Mouse (Mus musculus) spleen, postnatal 14 days (tissue): ENCODE results near the gene Rhod.
A peak's percentile ranks its signal among the peaks of the same experiment; 100 is the strongest.

ENCODE experiments used
- DNase-seq, 2 experiments: peaks; one replicate each; pipeline ENCODE4 v3.0.0; 2021 to 2022; ENCODE audit warnings: low spot score in 2 of 2

Rhod gene

GRCm38 (mm10) chr19:4450666-4451065, 11.4 kb upstream of the Rhod start:
- DNase-seq: no peak

DNA sequence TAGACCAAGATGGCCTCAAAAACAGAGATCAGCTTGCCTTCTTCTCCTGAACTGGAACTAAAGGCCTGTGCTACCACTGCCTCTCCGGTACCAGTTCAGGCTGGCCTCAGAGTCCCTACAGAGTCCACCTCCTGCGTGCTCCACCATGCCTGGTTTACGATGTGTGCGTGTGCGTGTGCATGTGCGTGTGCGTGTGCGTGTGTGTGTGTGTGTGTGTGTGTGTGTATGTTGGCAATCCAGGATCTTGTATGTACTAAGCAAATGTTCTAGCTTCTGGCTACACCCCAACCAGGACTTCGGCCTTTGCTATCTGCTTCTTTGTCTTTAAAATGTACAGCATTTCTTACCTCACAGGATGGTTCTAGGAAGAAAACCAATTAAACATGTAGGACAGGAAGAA, 10.0 kb upstream of the Rhod start:
- DNase-seq: no peak

DNA sequence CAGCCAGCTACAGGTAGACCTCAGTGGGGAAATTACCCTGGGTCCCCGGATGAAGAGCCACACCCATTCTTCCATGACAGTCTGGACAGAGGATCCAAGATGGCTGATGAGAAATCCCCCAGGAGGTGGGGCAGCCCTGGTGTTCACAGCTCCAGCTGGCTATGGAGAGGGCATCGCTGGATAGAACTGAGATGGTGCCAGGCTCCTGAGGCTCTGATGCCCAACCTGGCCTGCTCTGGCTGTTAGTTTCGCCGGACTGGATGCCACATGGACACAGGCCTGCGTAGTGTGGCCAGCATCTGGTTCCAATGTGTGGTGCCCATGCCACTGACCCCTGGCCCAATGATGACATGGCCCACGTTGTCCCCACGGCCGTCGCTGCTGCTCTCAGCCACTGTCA, 8.2 kb upstream of the Rhod start:
- DNase-seq: no peak

GRCm38 (mm10) chr19:4446661-4447420, 7.6 kb upstream of the Rhod start:
- DNase-seq: no peak

- peak; percentile 32 to 54 for DNase-seq
Observed at GRCm38 (mm10) chr19:4442408-4442807, 3.2 kb upstream of the Rhod start.

DNA sequence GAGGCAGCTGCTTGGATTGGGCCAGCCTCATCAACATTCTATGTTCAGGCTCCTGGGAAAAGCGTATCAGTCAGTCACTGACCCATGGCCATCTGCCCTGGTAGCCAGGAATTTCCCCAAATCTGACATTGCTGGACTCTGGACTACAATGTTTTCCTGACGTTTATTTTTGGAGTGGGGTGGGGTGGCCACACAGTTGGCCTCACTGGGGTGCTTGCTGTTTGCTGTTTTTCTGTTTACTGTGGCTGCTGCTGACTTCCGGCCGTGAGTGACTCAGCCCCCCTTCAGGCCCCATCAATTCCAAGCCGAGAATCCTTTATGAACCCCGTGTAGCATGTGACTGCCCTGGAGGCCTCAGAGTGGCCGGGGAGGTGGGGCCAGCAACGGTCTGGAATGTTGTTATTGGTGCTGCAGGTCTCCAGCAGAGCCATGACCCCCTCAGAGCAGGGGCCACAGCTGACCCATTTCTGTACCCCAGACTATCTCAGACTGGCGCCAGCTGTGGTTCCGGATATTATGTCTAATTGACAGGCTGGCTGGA, 2.5 kb upstream of the Rhod start:
- DNase-seq: no peak

GRCm38 (mm10) chr19:4441090-4441591, 1.9 kb upstream of the Rhod start:
- DNase-seq: peak in 1 of 2 experiments; percentile 57

GRCm38 (mm10) chr19:4440222-4440621, 990 bp upstream of the Rhod start:
- DNase-seq: no peak

DNA sequence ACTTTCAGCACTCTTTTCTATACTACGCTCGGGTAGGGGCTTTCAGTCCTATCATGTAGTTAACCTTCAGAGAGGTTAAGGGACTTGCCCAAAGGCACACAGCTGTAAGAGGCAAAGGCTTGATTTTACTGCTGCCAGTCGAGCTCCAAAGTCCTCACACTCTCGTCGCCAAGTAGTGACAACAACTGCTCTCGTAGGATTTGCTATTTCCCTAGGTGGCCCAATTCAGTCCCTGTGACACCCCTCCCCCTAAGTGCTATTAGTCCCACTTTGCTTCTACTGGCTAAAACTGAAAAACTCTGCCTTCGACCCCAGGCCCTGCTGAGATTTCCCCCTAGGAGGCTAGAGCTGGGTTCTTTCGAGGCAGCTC, 456 bp downstream of the Rhod start:
- DNase-seq: no peak

DNA sequence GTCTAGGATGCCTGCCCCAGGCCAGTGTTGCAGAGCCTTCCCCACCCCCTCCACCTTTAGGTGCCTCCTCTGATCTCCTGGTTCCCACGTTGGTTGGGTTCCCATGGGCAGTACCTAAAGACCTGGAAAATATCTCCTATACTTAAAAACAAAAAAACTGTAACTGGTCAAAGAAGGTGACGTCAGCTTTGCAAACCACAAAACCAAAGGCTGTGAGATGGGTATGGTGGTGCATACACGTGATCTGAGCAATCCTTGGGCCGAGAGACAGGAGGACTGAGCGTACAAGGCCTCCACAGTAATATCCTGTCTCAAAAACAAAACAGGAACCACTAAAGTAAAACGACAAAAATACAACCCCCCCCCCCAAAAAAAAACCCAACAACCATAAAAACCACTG, 1.3 kb downstream of the Rhod start:
- no peak for DNase-seq

GRCm38 (mm10) chr19:4436254-4436653, 3.0 kb downstream of the Rhod start:
- DNase-seq: no peak

DNA sequence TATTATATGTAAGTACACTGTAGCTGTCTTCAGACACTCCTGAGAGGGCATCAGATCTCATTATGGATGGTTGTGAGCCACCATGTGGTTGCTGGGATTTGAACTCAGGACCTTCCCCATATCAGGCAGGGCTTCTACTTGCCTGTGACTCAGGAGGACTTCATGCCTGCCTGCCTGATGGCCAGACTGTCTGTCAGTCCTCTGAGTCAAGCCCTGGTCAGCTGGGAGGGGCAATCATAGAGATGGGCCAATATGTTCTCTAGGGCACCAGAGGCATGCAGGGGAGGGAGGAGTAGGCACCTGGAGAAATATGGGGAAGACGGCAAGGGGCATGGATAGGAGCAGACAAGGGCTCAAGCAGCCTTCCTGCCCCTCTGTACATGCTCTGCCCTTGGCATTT, 4.2 kb downstream of the Rhod start:
- DNase-seq: no peak

- no peak for DNase-seq
Observed at GRCm38 (mm10) chr19:4433756-4434155, 5.5 kb downstream of the Rhod start.

DNA sequence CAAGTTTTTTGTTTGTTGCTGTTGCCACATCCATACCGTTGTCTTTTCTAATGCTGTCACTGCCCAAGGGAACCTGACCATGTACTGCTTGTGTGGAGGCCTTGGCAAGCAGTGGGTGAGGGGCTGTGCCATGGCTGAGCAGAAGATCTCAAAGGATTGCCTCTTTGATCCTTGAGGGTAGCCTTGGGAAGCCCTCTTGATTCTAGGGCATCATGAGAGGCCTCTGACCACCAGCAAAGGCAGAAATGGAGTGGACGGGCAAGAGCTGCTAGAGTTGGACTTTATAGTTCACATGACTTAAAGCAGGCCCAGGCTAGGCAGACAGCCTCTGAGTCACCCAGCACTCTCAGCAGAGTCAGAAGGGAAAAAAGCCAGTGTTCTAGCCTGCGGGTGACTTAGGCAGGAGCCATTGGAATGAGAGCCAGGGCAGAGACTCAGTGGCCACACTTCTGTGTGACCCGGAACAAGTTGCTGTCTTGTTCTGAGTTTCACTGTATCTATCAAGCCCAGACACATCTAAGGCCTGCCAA, 9.1 kb downstream of the Rhod start:
- DNase-seq: no peak

GRCm38 (mm10) chr19:4425610-4426366, 13.4 kb downstream of the Rhod start:
- peak in 1 of 2 experiments; percentile 21 for DNase-seq

DNA sequence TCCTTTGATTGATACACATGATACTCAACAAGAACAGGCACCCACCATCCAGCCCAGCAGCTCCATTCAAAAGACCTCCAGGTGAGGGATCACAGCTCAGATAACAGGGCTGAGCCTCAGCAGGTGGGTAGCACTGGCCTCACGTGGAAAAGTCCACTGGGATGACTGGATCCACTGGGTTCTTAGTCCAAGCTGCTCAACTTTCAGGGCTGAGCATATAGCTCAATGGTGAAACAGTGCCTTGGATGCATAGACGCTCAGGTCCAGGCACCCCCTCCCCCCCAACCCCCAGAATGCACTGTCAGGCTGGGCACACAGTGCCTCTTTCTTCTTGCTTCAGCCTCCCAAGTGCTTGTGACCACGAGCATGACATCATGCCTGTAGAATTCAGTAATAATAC, 16.2 kb downstream of the Rhod start:
- DNase-seq: no peak

DNA sequence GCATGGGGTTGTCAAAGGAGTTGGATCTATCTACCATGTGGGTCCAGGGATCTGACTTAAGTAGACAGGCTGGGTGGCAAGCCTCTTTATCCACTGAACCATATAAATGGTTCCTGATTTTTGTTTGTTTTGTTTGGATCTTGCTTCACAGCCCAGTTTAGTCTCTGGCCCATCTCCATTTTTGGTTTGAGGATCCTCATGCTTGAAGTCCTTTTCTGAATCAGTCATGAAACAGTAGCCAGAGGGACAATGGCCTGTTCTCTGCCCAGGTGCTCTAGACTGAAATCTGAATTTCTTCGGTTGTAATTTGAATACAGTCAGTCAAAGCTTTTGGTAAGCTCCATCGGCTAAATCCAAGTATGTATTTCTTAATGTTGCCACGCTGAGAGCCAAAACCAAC, 16.7 kb downstream of the Rhod start:
- no peak for DNase-seq

DNA sequence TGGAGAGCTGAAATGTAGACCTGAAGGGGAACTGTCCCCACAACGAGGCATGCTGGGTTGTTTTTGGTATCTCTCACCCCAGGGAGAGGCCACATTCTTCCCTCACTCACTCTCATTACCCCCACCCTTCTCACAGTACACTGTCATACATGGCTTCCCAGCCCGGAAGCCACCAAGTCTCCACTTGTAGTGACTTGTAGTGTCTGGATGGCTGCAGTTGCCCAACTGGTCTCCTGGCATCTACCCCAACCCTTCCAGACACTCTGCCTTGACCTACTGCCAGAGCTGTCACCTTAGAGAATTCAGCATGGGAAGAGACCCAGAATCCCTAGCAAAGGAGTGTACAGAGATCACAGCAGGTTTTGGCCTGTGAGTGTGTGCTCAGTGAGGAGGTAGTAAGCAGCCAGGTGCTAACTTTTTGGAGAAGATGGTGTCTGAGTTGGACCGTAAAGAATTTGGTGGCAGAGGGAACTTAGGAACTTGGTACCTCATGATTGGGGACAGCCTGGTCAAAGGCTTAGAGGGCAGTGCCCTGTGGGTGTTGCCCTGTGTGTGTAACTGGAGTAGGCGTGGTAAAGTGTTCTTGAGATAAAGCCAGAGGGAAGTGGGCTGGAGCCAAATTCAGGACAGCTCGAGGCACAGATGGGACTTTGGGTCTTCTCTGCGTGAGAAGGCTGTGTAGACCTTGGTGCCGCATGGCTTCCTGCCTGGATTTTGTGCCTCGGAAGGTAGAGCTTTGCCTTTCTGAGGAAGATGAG, 18.9 kb downstream of the Rhod start:
- no peak for DNase-seq

DNA sequence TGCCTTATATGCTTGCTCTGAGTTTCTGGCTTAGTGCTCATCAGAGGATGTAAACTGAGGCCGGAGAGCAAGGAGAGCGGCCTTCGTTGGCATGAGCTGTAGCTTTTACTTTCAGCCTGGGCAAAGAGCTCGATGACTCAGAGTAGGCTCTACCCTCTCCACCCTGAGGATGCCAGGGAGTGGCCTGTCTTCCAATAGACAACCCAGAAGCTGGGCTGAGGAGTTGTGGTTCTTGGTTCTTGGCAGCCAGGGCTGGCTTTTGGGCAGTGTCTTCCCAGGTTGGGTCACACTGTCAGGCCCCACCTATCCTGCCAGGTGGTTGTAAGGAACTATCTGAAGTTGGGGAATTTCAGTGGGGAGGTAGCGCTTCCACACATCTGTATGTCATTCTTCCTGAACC, 19.5 kb downstream of the Rhod start:
- DNase-seq: no peak

- DNase-seq: no peak
Observed at GRCm38 (mm10) chr19:4417713-4418112, 21.5 kb downstream of the Rhod start.

GRCm38 (mm10) chr19:4417183-4417582, 22.0 kb downstream of the Rhod start:
- peak; percentile 39 to 71 for DNase-seq

- DNase-seq: no peak
Observed at GRCm38 (mm10) chr19:4414631-4415030, 24.6 kb downstream of the Rhod start.
